Mouse (Mus musculus): Measurements from ENCODE around the gene Zfp668.
"Not testable (repeated sequence)": the region's sequence is repeated elsewhere in the genome, so short reads cannot be mapped to it uniquely, and the experiment has no call there.

Zfp668 gene

DNA sequence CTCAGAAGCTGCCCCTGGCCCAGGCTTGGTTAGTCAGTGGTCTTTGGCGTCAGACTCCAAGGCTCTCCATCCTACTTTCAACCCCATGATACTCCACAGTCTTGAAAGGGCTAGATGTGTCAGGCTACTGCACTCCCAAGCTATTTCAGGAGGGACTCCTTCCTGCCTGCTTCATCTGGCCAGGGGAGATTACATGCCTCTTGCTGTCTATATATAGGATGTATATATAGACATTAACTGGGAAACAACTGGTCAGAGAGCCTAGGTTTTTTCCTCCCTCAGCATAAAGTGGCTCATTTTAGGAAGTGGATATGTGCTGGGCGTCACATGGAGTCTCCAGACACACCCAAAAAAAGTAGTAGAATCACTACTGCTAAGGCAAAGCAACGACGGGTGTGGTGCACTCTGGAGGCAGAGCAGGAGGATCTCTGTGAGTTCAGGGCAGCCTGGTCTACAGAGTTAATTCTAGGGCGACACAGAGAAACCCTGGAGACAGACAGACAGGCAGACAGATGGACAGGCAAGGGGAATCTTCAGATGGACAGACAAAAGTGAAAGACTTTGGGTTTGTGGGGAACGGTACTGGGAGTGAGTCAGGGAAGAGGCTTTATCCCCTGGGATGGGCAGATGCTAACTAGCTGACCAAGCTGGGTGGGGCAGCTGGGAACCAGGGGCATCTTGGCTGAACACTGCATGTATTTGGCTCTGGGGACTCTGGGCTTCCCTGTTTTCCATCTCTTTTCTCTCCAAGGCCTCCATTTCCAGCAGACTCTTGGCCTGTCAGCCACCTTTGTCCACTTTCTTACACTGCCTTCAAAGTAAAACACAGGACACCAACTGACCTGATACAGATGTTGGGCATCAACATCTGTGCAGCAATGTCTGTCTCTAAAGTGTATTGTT, 26.4 kb downstream of the Zfp668 start:
- CTCF ChIA-PET = no interaction called here

GRCm38 (mm10) chr7:127842001-127842718, 34.5 kb downstream of the Zfp668 start:
- CTCF ChIA-PET = no interaction called here

DNA sequence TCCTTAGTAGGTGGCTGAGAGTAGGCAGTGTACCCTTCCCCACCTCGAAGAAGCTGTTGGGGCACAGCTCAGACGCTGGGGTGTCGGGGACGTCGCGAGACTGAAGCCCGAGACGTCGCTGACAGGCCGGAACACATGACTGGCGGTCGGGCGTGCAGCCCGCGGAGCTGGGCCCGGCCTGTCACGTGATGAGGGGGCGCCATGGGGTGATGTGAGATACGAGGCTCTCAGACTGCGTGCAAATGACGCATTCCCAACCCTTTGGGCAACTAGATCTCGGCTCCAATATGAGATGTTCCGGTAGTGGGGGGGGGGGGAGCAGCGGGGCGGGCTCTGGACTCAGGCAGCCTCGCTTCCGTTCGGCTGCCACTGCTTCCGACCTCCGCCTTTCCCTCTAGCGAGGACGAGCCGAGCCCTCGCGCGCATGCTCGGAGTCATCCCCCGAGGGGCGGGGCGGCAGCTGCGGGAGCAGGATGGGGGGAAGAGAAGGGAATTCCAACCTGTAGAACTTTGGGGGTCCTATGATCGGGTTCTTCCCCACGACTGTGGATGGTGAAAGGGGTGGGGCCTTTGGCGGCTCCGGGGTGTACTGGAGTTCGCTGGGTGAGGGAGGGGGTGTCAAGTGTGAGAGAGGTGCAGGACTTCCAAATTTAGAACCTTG, 35.2 kb downstream of the Zfp668 start:
- CTCF ChIA-PET = no interaction called here

- CTCF ChIA-PET = interaction anchor here (0.5 to 0.6 kb wide), 2 partner anchors 21 to 221 kb away, joined by 3 to 13 read pairs; no protein-coding TSS in a partner anchor
Measured at GRCm38 (mm10) chr7:127840886-127841285, 35.7 kb downstream of the Zfp668 start.

DNA sequence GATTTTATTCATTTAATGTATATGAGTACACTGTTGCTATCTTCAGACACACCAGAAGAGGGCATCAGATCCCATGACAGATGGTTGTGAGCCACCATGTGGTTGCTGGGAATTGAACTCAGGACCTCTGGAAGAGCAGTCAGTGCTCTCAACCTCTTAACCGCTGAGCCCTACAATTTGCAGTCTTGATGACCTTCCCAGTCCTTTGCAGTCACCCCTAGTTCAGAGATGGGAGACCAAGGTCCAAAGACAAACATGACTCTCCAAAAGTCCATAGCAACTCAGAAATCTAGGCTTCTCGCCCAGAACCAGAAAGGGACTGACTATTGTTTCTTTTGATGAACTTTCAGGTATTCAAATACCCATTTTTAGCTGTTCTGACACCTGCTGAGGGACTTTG, 36.6 kb downstream of the Zfp668 start:
- CTCF ChIA-PET = interaction anchor here (0.7 kb wide), 1 partner anchor 39 kb away, joined by 8 read pairs; the partner anchor contains the start of gene Hsd3b7

- CTCF ChIA-PET = not testable (repeated sequence)
Measured at GRCm38 (mm10) chr7:127837878-127838277, 38.8 kb downstream of the Zfp668 start.

DNA sequence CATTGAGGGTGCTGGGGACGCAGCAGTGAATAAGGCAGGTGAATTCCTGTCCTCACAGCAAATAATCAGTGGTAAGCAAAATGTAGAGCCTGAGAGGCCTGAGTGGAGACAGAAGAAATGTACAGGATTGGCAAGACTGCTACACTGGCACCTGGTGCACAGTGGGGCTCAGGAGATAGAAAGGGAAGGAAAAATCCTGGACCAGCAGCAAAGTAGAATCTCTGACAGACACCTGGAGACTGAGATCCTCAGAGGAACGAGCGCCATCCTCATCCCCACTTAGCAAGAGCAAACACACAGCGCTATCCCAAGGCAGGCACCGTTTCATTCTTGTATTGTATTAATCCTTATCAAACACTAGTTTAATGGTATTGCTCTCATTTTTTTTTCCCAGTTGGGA, 39.2 kb downstream of the Zfp668 start:
- CTCF ChIA-PET = no interaction called here

DNA sequence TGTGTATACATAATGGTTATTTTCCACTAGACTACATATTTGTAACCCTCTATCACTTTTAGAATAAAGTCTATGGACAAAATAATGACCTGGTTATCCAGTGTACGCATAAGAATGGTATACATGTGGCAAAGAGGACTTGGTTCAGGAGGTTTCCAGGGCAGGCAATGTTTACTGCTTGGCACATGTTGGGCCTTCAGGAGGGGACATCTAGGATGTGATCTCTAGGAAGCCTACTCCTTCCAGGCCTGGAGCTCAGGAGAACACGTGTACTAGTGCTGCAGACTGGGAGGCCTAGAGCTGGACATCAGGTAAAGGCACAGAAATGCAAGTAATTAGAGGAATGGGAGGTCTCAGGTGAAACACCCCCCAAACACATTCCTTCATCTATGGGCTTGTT, 41.1 kb downstream of the Zfp668 start:
- CTCF ChIA-PET = no interaction called here

GRCm38 (mm10) chr7:127824176-127824871, 52.3 kb downstream of the Zfp668 start, which contains the start of the genes Stx4a and Stx1b:
TSS of gene Stx4a (plus strand) at chr7:127824294.
TSS of gene Stx1b (minus strand) at chr7:127824549.
- CTCF ChIA-PET = no interaction called here

- CTCF ChIA-PET = interaction anchor here (0.8 kb wide), 1 partner anchor 34 kb away, joined by 3 read pairs; no protein-coding TSS in a partner anchor
Measured at GRCm38 (mm10) chr7:127823236-127824171, 53.1 kb downstream of the Zfp668 start.

DNA sequence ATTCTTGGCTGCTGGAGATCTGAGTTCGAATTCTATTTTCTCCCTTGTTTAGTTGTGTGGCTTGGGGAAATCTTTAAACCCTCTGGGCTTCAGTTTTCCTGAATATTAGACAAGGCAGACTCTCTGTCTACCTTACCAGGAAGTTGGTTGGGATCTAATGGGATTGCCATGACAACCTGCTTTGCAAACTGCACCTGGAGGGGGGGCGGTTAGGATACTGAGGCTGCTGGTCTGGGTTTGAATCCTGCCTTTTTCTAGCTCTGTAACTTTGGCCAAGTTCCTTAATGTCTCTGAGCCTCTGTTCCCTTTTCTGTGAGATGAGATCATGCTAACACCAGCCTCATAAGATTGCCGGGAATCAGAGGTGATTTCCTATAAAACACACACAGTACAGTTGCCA, 54.1 kb downstream of the Zfp668 start:
- CTCF ChIA-PET = interaction anchor here (0.7 to 0.8 kb wide), 2 partner anchors 35 to 299 kb away, joined by 3 read pairs; no protein-coding TSS in a partner anchor

DNA sequence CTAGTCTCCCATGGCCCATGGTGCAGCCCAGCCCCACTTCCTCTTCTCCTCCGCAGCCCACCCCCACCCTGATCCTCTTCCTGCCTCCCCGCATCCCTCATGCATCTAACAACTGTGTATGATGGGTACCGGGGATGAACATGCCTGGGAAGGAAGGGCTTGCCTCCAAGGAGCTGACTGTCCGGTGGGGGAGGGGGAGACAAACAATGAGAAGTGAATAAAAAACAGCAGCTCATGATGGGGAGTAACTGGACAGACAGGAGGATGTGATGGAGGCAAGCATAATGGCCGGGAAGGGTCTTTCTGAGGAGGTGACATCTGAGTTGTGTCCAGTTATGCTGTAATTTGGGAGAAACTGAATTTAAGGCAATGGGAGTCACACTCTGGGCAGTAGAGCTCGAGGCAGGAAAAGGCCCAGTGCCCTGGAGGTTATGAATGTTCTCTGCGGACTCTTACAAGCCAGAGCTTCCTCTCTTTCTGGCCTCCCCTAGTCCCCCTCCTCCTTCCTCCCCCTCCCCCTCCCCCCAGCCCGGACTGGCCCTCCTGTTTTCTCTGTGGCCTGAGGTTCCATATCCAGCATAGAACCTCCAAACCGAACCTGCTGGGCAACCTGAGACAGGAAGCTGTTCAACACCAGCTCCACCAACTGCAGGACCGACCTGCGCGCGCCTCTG, 55.7 kb downstream of the Zfp668 start:
- CTCF ChIA-PET = interaction anchor here (0.6 kb wide), 1 partner anchor 8 kb away, joined by 4 read pairs; no protein-coding TSS in a partner anchor

DNA sequence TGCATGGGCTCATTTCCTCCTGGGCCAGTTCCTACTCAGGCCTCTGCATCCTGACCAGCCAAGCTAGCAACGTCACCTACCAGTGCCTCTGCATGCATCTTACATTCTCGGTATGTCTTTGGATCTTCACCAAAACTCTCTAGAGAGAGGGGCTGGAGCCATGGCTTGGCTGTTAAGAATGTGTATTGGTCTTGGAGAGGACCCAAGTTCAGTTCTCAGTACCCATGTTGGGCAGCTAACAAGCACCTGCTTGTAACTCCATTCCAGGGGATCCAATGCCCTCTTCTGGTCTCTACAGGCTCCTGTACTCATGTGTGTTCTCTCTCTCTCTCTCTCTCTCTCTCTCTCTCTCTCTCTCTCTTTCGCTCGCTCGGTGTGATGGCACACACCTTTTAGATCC, 58.9 kb downstream of the Zfp668 start:
- CTCF ChIA-PET = no interaction called here

- CTCF ChIA-PET = no interaction called here
Measured at GRCm38 (mm10) chr7:127817053-127817452, 59.6 kb downstream of the Zfp668 start.

DNA sequence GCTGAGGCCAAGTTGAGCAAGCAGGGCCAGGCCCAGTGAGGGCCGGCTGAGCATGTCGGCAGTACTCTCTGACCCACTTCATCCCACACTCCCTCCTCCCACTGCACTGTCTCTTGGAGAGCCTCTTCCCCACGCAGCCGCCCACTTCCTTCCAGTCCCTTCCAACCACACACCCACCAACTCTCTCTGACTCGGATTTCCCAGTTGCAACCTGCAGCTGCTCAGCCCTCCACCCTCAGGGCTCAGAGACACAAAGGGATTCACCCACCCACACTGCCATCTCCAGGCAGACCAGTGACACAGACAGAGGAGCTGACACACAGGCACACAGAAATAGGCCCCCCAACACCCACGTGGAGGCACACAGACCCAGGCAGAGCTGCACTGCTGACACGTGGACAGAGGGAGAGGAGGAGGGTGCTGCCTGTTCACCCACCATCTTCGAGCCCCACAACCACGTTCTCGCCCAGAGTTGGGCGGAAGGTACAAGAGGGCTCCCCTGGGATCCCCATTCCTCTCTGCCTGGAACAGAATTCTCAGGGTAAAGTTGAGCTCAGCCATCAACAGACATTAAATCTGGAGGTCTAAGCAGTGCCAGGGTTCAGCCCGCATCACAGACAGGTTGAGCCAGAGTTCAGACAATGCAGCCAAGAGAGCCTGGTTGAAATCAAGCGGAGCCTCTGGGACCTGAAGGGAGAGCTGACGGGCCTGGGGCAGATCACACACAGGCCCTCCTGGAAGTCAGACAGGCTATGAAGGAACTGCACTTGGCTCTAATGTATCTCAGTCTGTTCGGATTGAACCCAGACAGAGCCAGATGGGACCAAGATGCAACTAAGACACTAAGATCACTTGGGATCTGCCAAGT, 60.4 kb downstream of the Zfp668 start:
- CTCF ChIA-PET = interaction anchor here (0.6 kb wide), 1 partner anchor 448 kb away, joined by 3 read pairs; no protein-coding TSS in a partner anchor

GRCm38 (mm10) chr7:127815116-127815665, 61.4 kb downstream of the Zfp668 start:
- CTCF ChIA-PET = no interaction called here

DNA sequence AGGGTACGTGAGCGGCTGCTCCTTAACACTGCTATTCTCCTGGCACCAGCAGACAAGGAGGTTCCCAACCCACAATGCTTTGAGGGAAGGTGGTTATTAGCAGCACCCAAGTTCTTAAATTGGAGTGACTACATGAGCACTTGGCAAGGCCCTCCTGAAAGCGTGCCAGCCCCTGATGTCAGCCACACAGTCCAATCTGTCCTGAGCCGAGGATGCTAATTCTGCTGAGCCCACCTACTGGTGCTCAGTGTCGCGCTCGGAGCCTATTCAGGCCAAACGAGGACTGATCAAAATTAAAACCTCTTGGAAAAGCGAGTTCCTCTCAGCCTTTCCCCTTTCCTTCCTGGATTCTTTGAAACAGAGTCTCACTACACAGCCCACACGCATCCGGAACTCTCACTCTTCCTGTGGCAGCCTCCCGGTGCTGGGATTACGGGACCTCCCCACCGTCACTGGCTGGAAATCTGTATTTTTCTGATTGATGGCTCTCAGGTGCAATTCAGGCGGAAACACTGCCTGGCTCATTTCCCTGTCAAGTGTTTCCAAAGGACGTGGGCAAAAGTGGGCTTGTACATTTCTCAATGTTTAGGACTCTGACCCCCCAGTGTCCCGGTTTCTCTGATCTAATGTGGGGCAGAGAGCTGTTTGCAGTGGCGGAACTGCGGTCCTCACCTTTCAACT, 62.2 kb downstream of the Zfp668 start:
- CTCF ChIA-PET = no interaction called here

DNA sequence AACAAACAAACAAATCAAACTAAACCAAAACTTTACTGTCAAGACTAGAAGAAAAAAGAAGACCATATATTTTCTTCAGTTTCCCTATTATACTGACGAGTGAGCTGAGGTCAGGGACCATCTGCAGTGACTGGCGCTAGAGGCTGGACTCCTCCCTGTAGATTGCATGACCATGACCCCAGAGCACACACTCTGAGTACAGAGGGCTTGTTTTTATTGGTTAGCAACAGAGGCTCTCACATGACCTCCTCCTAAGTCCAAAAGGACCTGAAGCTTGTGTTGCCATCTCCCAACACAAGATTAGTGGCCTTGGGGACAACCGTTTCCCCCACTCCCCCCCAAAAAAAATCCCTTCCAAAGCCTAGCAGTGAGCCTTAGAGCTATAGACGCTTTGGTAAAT, 62.8 kb downstream of the Zfp668 start:
- CTCF ChIA-PET = no interaction called here
